12 mouse cellular contexts compared by ENCODE assay signal in genomic region chr14:120434831-120435230, GRCm38 (mm10).
"Had no signal": no experiment of that assay in that cellular context is flagged by ENCODE, and none has a peak within 500 bp of the region (broad histone marks: within the 10 kb centered on the region; RNA-seq: fewer than 3 reads in every experiment).

No protein-coding gene starts in this region.

- H3K27me3 ChIP-seq: kidney, embryonic 15.5 days had no signal

- H3K4me3 ChIP-seq: kidney, embryonic 15.5 days had no signal

- H3K4me2 ChIP-seq: kidney, embryonic 15.5 days; lung, embryonic 14.5 days had no signal

- H3K4me1 ChIP-seq: kidney, embryonic 15.5 days had no signal

- H3K9me3 ChIP-seq: kidney, embryonic 15.5 days had no signal

- DNase-seq: kidney, adult 11 months; kidney, adult 8-10 months; kidney, postnatal 10 days; kidney, postnatal 36 days; liver, postnatal 0 days; lung, embryonic 14.5 days; midbrain, embryonic 14.5 days; thymus, adult 18-20 months; thymus, postnatal 36 days had no signal

- H3K27ac ChIP-seq: kidney, embryonic 15.5 days; liver, embryonic 14.5 days had no signal

- H3K9ac ChIP-seq: kidney, embryonic 15.5 days; liver, embryonic 14.5 days; liver, postnatal 0 days; lung, embryonic 14.5 days had no signal

- ATAC-seq: liver, postnatal 0 days; lung, postnatal 0 days had no signal
